Mouse (Mus musculus) heart, embryonic 13.5 days (tissue): ENCODE results near the gene Uaca. TPM values are rescaled to one million over a fixed set of nuclear protein-coding genes. Genes with fewer than 3 reads are reported as not detected.
A peak's percentile ranks its signal among the peaks of the same experiment; 100 is the strongest.

Experiments
- ATAC-seq: fragments of 200-750 bp; cut with Nextera tagmentation; 2 replicates; pipeline ENCODE4 v1.8.0; 2017; ENCODE audit warnings: moderate TSS enrichment; ENCODE audit not compliant: insufficient number of reproducible peaks, low FRiP score, low TSS enrichment; ENCODE audit errors: extremely low read depth
- H3K27ac ChIP-seq: fragments of 300-500 bp; sonication (generic); replicated peaks from 2 replicates; pipeline ENCODE4 v1.5.1; 2015; ENCODE audit warnings: moderate library complexity, mild to moderate bottlenecking, inconsistent platforms
- H3K27me3 ChIP-seq: fragments of 300-500 bp; sonication (generic); replicated peaks from 2 replicates; pipeline ENCODE4 v1.6.1; 2015; ENCODE audit warnings: mild to moderate bottlenecking, inconsistent platforms
- H3K36me3 ChIP-seq: fragments of 300-500 bp; sonication (generic); 2 replicates; pipeline ENCODE4 v1.6.1; 2015; ENCODE audit warnings: mild to moderate bottlenecking, inconsistent platforms
- H3K4me1 ChIP-seq: fragments of 300-500 bp; sonication (generic); 2 replicates; pipeline ENCODE4 v1.6.1; 2015; ENCODE audit warnings: inconsistent platforms
- H3K4me2 ChIP-seq: fragments of 300-500 bp; sonication (generic); 2 replicates; pipeline ENCODE4 v1.6.1; 2015; ENCODE audit warnings: inconsistent platforms, mild to moderate bottlenecking, moderate library complexity
- H3K4me3 ChIP-seq: fragments of 300-500 bp; sonication (generic); 2 replicates; pipeline ENCODE4 v1.5.1; 2015; ENCODE audit warnings: moderate library complexity, mild to moderate bottlenecking, inconsistent platforms
- H3K9ac ChIP-seq: fragments of 300-500 bp; sonication (generic); 2 replicates; pipeline ENCODE4 v1.6.1; 2015; ENCODE audit warnings: inconsistent platforms, mild to moderate bottlenecking, moderate library complexity
- H3K9me3 ChIP-seq: fragments of 300-500 bp; sonication (generic); 2 replicates; pipeline ENCODE4 v1.6.1; 2016; ENCODE audit warnings: inconsistent platforms
- WGBS: fragments of 180-500 bp; shearing (Covaris S2); methylation state at CpG from one replicate; pipeline ENCODE4 v1.1.7; 2015; ENCODE audit warnings: mixed read lengths; 5-methylcytosine and 5-hydroxymethylcytosine counted together
- polyA plus RNA-seq: library from polyadenylated mRNA; unstranded; fragments of >200 nt; fragmentation: Nextera tagmentation; extraction: Ambion mirVana; gene quantifications from 2 replicates; pipeline ENCODE4 v1.2.1, GENCODE M21; 2015

Gene Uaca
- polyA plus RNA-seq, 1 experiment from 2014 or later: 27.3 TPM

- 91% methylated on average over 5 of the region's 5 CpGs for WGBS
- H3K9ac ChIP-seq: no peak overlapping the region
- H3K27ac ChIP-seq: no peak overlapping the region
- no peak overlapping the region for H3K4me2 ChIP-seq
- H3K4me3 ChIP-seq: no peak overlapping the region
- H3K36me3 ChIP-seq: peaks cover 76% of the 10 kb centered on the region
- H3K9me3 ChIP-seq: no peaks in the 10 kb centered on the region
- ATAC-seq: no peak
- H3K4me1 ChIP-seq: peaks cover 10% of the 10 kb centered on the region
- no peaks in the 10 kb centered on the region for H3K27me3 ChIP-seq
These were observed 66.7 kb downstream of the Uaca start for GRCm38 (mm10) chr9:60861030-60861429.

- H3K27ac ChIP-seq: peak overlapping the region; percentile 70; the same call in 1 of the 2 replicates
- H3K4me2 ChIP-seq: no peak overlapping the region
- peaks cover 80% of the 10 kb centered on the region for H3K36me3 ChIP-seq
- 0 out of 2 replicates have a peak, but pooled peaks cover 3% of the 10 kb centered on the region for H3K4me1 ChIP-seq
- WGBS: 79% methylated on average over 9 of the region's 9 CpGs
- no peak overlapping the region for H3K9ac ChIP-seq
- no peaks in the 10 kb centered on the region for H3K27me3 ChIP-seq
- no peak for ATAC-seq
- no peak overlapping the region for H3K4me3 ChIP-seq
- H3K9me3 ChIP-seq: no peaks in the 10 kb centered on the region
These were observed 70.3 kb downstream of the Uaca start for GRCm38 (mm10) chr9:60864664-60865063.

GRCm38 (mm10) chr9:60865866-60866265, 71.5 kb downstream of the Uaca start:
- Histone ChIP-seq H3K27ac (peak overlapping the region; percentile 70), H3K27me3 (no peaks in the 10 kb centered on the region), H3K4me2 (no peak overlapping the region; the same call in 1 of the 2 replicates), H3K4me3 (no peak overlapping the region), H3K9ac (no peak overlapping the region), H3K4me1 (0 out of 2 replicates have a peak, but pooled peaks cover 3% of the 10 kb centered on the region), H3K36me3 (peaks cover 80% of the 10 kb centered on the region), H3K9me3 (no peaks in the 10 kb centered on the region)
- 47% methylated on average over 4 of the region's 4 CpGs for WGBS
- ATAC-seq: no peak

- ATAC-seq: no peak
- no peak overlapping the region for H3K4me2 ChIP-seq
- 0 out of 2 replicates have a peak, but pooled peaks cover 3% of the 10 kb centered on the region for H3K4me1 ChIP-seq
- no peaks in the 10 kb centered on the region for H3K27me3 ChIP-seq
- H3K9me3 ChIP-seq: no peaks in the 10 kb centered on the region
- H3K27ac ChIP-seq: no peak overlapping the region
- no peak overlapping the region for H3K4me3 ChIP-seq
- H3K9ac ChIP-seq: no peak overlapping the region
- 86% methylated on average over 18 of the region's 18 CpGs for WGBS
- peaks cover 80% of the 10 kb centered on the region for H3K36me3 ChIP-seq
These were observed 76.1 kb downstream of the Uaca start for GRCm38 (mm10) chr9:60870451-60870850.

DNA sequence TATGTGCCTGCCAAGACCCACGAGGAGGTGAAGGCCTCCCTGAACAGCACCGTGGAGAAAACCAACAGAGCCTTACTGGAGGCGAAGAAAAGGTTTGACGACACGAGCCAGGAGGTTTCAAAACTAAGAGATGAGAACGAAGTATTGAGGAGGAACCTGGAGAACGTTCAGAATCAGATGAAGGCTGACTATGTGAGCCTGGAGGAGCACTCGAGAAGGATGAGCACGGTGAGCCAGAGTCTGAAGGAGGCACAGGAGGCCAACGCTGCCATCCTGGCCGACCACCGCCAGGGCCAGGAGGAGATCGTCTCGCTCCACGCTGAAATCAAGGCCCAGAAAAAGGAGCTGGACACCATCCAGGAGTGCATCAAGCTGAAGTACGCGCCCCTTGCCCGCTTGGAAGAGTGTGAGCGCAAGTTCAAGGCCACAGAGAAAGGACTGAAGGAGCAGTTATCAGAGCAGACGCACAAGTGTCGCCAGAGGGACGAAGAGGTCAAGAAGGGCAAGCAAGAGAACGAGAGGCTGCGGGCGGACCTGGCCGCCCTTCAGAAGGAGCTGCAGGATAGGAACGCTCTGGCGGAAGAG, 76.7 kb downstream of the Uaca start:
- Histone ChIP-seq H3K36me3 (peaks cover 81% of the 10 kb centered on the region), H3K27ac (no peak overlapping the region), H3K9ac (no peak overlapping the region; the same call in 1 of the 2 replicates), H3K4me1 (0 out of 2 replicates have a peak, but pooled peaks cover 3% of the 10 kb centered on the region), H3K27me3 (no peaks in the 10 kb centered on the region), H3K4me2 (no peak overlapping the region), H3K4me3 (no peak overlapping the region), H3K9me3 (no peaks in the 10 kb centered on the region)
- no peak for ATAC-seq
- WGBS: 73% methylated on average over 28 of the region's 28 CpGs

DNA sequence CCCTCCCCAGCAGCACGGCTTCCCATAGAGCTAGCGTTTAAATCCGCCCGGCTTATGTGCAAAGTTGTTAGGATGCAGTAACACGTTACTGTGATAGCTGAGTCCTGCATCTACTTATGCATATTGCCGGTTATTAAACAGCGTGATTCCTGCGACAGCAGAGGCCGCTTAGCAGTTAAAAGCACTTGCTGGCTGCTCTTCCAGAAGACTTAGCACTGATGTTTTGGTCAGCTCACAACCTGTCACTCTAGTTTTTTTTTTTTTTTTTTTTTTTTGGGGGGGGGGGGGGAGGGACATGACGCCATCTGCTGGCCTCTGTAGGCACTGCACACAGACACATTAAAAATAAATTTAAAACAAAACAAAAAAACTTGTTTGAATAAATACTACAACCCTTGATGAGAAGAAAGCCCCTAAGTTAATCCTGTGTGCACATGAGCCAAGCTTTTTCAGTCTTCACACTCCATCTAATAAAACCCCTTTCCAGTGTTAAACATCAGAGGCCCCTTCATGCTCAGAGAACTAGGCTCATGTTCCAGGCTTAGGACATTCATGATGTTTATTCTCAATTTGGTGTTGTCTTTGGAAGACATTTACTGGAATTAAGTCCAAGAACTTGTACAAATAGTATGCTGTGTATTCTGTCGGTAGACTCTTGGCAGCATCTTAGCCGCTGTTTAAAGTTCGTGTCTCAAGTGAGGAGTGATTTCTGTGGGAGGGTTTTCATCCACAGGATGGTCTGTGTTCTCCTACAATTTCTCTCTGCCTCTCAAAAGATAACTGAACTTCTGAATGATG, 79.1 kb downstream of the Uaca start:
- H3K9ac ChIP-seq: no peak overlapping the region
- H3K4me3 ChIP-seq: no peak overlapping the region
- no peaks in the 10 kb centered on the region for H3K4me1 ChIP-seq
- H3K27ac ChIP-seq: no peak overlapping the region
- no peaks in the 10 kb centered on the region for H3K27me3 ChIP-seq
- peaks cover 87% of the 10 kb centered on the region for H3K36me3 ChIP-seq
- H3K4me2 ChIP-seq: no peak overlapping the region
- no peak for ATAC-seq
- WGBS: 83% methylated on average over 13 of the region's 13 CpGs
- no peaks in the 10 kb centered on the region for H3K9me3 ChIP-seq

- no peak overlapping the region for H3K27ac ChIP-seq
- WGBS: 85% methylated on average over 8 of the region's 8 CpGs
- H3K9me3 ChIP-seq: no peaks in the 10 kb centered on the region
- no peaks in the 10 kb centered on the region for H3K27me3 ChIP-seq
- H3K4me2 ChIP-seq: no peak overlapping the region
- H3K4me1 ChIP-seq: no peaks in the 10 kb centered on the region
- no peak overlapping the region for H3K4me3 ChIP-seq
- no peak for ATAC-seq
- H3K9ac ChIP-seq: no peak overlapping the region
- H3K36me3 ChIP-seq: peaks cover 91% of the 10 kb centered on the region
These were observed 79.7 kb downstream of the Uaca start for GRCm38 (mm10) chr9:60874055-60874392.

GRCm38 (mm10) chr9:60876085-60876484, 81.7 kb downstream of the Uaca start:
- 93% methylated on average over 9 of the region's 9 CpGs for WGBS
- Histone ChIP-seq H3K4me3 (no peak overlapping the region), H3K36me3 (peaks cover 91% of the 10 kb centered on the region), H3K4me2 (no peak overlapping the region), H3K9ac (no peak overlapping the region), H3K9me3 (no peaks in the 10 kb centered on the region), H3K27ac (no peak overlapping the region), H3K4me1 (no peaks in the 10 kb centered on the region), H3K27me3 (no peaks in the 10 kb centered on the region)
- ATAC-seq: no peak

- H3K27me3 ChIP-seq: no peaks in the 10 kb centered on the region
- no peak overlapping the region for H3K4me2 ChIP-seq
- WGBS: 79% methylated on average over 8 of the region's 8 CpGs
- no peak overlapping the region for H3K4me3 ChIP-seq
- H3K9ac ChIP-seq: no peak overlapping the region
- H3K36me3 ChIP-seq: peaks cover 91% of the 10 kb centered on the region
- H3K4me1 ChIP-seq: no peaks in the 10 kb centered on the region
- no peak for ATAC-seq
- H3K27ac ChIP-seq: no peak overlapping the region
- H3K9me3 ChIP-seq: no peaks in the 10 kb centered on the region
These were observed 82.2 kb downstream of the Uaca start for GRCm38 (mm10) chr9:60876531-60876930.

GRCm38 (mm10) chr9:60878051-60878557, 83.8 kb downstream of the Uaca start:
- WGBS: 87% methylated on average over 8 of the region's 8 CpGs
- no peaks in the 10 kb centered on the region for H3K4me1 ChIP-seq
- H3K9ac ChIP-seq: no peak overlapping the region
- H3K4me2 ChIP-seq: no peak overlapping the region
- no peak overlapping the region for H3K4me3 ChIP-seq
- H3K36me3 ChIP-seq: peaks cover 93% of the 10 kb centered on the region
- peaks cover 4% of the 10 kb centered on the region; the same call in 1 of the 2 replicates for H3K9me3 ChIP-seq
- ATAC-seq: no peak
- no peaks in the 10 kb centered on the region for H3K27me3 ChIP-seq
- H3K27ac ChIP-seq: no peak overlapping the region

GRCm38 (mm10) chr9:60878630-60879029, 84.3 kb downstream of the Uaca start:
- Histone ChIP-seq H3K36me3 (peaks cover 94% of the 10 kb centered on the region), H3K9me3 (peaks cover 4% of the 10 kb centered on the region; the same call in 1 of the 2 replicates), H3K4me2 (no peak overlapping the region), H3K27me3 (no peaks in the 10 kb centered on the region), H3K4me1 (no peaks in the 10 kb centered on the region), H3K27ac (no peak overlapping the region), H3K9ac (no peak overlapping the region), H3K4me3 (no peak overlapping the region)
- WGBS: 81% methylated on average over 3 of the region's 3 CpGs
- ATAC-seq: no peak
